Mouse (Mus musculus) E14TG2a.4 (cell line): ENCODE results near the gene Zfp493.

Experiments used
- CTCF ChIP-seq: conservative IDR thresholded peaks from 2 replicates; pipeline ENCODE4 v1.5.1; 2014; ENCODE audit warnings: low read length
- NANOG ChIP-seq: IDR thresholded peaks from 2 replicates; pipeline ENCODE4 v1.6.1; 2014; ENCODE audit warnings: borderline replicate concordance, low read length, mixed read lengths

GRCm38 (mm10) chr13:67755761-67756160, 23.7 kb upstream of the Zfp493 start:
- TF ChIP-seq CTCF (no peak), NANOG (no peak)
